Mouse (Mus musculus): ENCODE data around the gene Tmem150c. TPM values are rescaled to one million over a fixed set of nuclear protein-coding genes. Genes with fewer than 3 reads are reported as not detected.
A peak's percentile ranks its signal among the peaks of the same experiment; 100 is the strongest.

The Tmem150c gene
- polyA plus RNA-seq, 1 experiment from 2014 or later = 1.4 TPM

GRCm38 (mm10) chr5:100042467-100042866, 117.1 kb downstream of the Tmem150c start:
- DNase-seq = no peak
- no peak for TF ChIP-seq CTCF (IDR thresholded peaks at IDR 0.05; ENCODE audit: low read depth)
- TF ChIP-seq EP300 (IDR thresholded peaks at IDR 0.05; ENCODE audit: low read depth) = no peak
- peaks cover 24% of the 10 kb centered on the region for H3K4me1 ChIP-seq (ENCODE audit: insufficient read depth)

GRCm38 (mm10) chr5:100041272-100041671, 118.3 kb downstream of the Tmem150c start:
- Histone ChIP-seq H3K4me1 (ENCODE audit: insufficient read depth) (peaks cover 28% of the 10 kb centered on the region), H3K27me3 (ENCODE audit: insufficient read depth, low read length) (no peaks in the 10 kb centered on the region), H3K27ac (ENCODE audit: low read depth) (no peak overlapping the region), H3K9me3 (ENCODE audit: low read length) (no peaks in the 10 kb centered on the region), H3K9ac (replicated peaks) (no peak overlapping the region), H3K4me3 (ENCODE audit: low read depth, low read length) (no peak overlapping the region), H3K36me3 (replicated peaks; ENCODE audit: insufficient read depth, low read length) (peaks cover 3% of the 10 kb centered on the region), H3K4me2 (ENCODE audit: low read depth, low read length) (peak overlapping the region; percentile 100; the same call in 1 of the 2 replicates)
- no peak for DNase-seq
- WGBS (ENCODE audit: insufficient replicate concordance) = 58% methylated on average over 4 of the region's 4 CpGs
- TF ChIP-seq EP300 (IDR thresholded peaks at IDR 0.05; ENCODE audit: low read depth) (no peak), CTCF (IDR thresholded peaks at IDR 0.05; ENCODE audit: low read depth) (no peak)
- ATAC-seq = no peak

More at GRCm38 (mm10) chr5:100042467-100042866, 117.1 kb downstream of the Tmem150c start:
- Histone ChIP-seq H3K36me3 (replicated peaks; ENCODE audit: insufficient read depth, low read length) (no peaks in the 10 kb centered on the region), H3K9ac (replicated peaks) (no peak overlapping the region), H3K27me3 (ENCODE audit: insufficient read depth, low read length) (no peaks in the 10 kb centered on the region), H3K4me3 (ENCODE audit: low read depth, low read length) (no peak overlapping the region), H3K9me3 (ENCODE audit: low read length) (no peaks in the 10 kb centered on the region), H3K27ac (ENCODE audit: low read depth) (no peak overlapping the region), H3K4me2 (ENCODE audit: low read depth, low read length) (no peak overlapping the region)
- ATAC-seq = no peak
- WGBS (ENCODE audit: insufficient replicate concordance) = 85% methylated on average over 8 of the region's 8 CpGs

GRCm38 (mm10) chr5:100040281-100040784, 119.3 kb downstream of the Tmem150c start:
- Histone ChIP-seq H3K4me3 (ENCODE audit: low read depth, low read length) (peak overlapping the region; percentile 93), H3K9me3 (ENCODE audit: low read length) (no peaks in the 10 kb centered on the region), H3K4me1 (ENCODE audit: insufficient read depth) (peaks cover 31% of the 10 kb centered on the region), H3K9ac (replicated peaks) (peak overlapping the region; percentile 91), H3K36me3 (replicated peaks; ENCODE audit: insufficient read depth, low read length) (peaks cover 12% of the 10 kb centered on the region), H3K27ac (ENCODE audit: low read depth) (peak overlapping the region; percentile 95), H3K4me2 (ENCODE audit: low read depth, low read length) (peak overlapping the region; percentile 100), H3K27me3 (ENCODE audit: insufficient read depth, low read length) (no peaks in the 10 kb centered on the region)
- no peak for ATAC-seq
- TF ChIP-seq EP300 (IDR thresholded peaks at IDR 0.05; ENCODE audit: low read depth) (no peak), CTCF (IDR thresholded peaks at IDR 0.05; ENCODE audit: low read depth) (no peak)
- under 1% methylated on average over 19 of the region's 19 CpGs for WGBS (ENCODE audit: insufficient replicate concordance)
- DNase-seq = no peak

- peak within 1 kb of the TSS; percentile 93 for H3K4me3 ChIP-seq (ENCODE audit: low read depth, low read length)
- no peak for TF ChIP-seq EP300 (IDR thresholded peaks at IDR 0.05; ENCODE audit: low read depth)
- no peak; the same call in 1 of the 2 replicates for TF ChIP-seq CTCF (IDR thresholded peaks at IDR 0.05; ENCODE audit: low read depth)
- peak within 1 kb of the TSS; percentile 91 for H3K9ac ChIP-seq (replicated peaks)
- DNase-seq (peak; percentile 97), ATAC-seq (peak; percentile 78)
- WGBS (ENCODE audit: insufficient replicate concordance) = 1% methylated on average over 47 of the region's 57 CpGs
- no peaks in the 10 kb centered on the region for H3K27me3 ChIP-seq (ENCODE audit: insufficient read depth, low read length)
- H3K9me3 ChIP-seq (ENCODE audit: low read length) = no peaks in the 10 kb centered on the region
- peak within 1 kb of the TSS; percentile 100 for H3K4me2 ChIP-seq (ENCODE audit: low read depth, low read length)
- H3K4me1 ChIP-seq (ENCODE audit: insufficient read depth) = peaks cover 29% of the 10 kb centered on the region
- peaks cover 18% of the 10 kb centered on the region for H3K36me3 ChIP-seq (replicated peaks; ENCODE audit: insufficient read depth, low read length)
- H3K27ac ChIP-seq (ENCODE audit: low read depth) = peak within 1 kb of the TSS; percentile 95
Observed at GRCm38 (mm10) chr5:100039602-100040142, 119.9 kb downstream of the Tmem150c start, which contains the start of the genes Hnrnpdl and Enoph1. Gene Hnrnpdl, minus strand, starts transcription at chr5:100039664. Gene Enoph1, plus strand, starts transcription at chr5:100039985.

GRCm38 (mm10) chr5:100038714-100039601, 120.7 kb downstream of the Tmem150c start:
- WGBS (ENCODE audit: insufficient replicate concordance) = 1% methylated on average over 82 of the region's 113 CpGs
- peak; percentile 97 for DNase-seq
- Histone ChIP-seq H3K9me3 (ENCODE audit: low read length) (no peaks in the 10 kb centered on the region), H3K27ac (ENCODE audit: low read depth) (peak overlapping the region; percentile 95), H3K36me3 (replicated peaks; ENCODE audit: insufficient read depth, low read length) (peaks cover 25% of the 10 kb centered on the region), H3K4me3 (ENCODE audit: low read depth, low read length) (peak overlapping the region; percentile 93), H3K4me2 (ENCODE audit: low read depth, low read length) (peak overlapping the region; percentile 100), H3K27me3 (ENCODE audit: insufficient read depth, low read length) (no peaks in the 10 kb centered on the region), H3K4me1 (ENCODE audit: insufficient read depth) (peaks cover 25% of the 10 kb centered on the region), H3K9ac (replicated peaks) (peak overlapping the region; percentile 91)
- ATAC-seq = peak; percentile 79
- TF ChIP-seq EP300 (IDR thresholded peaks at IDR 0.05; ENCODE audit: low read depth) = no peak
- peak; percentile 96 for TF ChIP-seq CTCF (IDR thresholded peaks at IDR 0.05; ENCODE audit: low read depth)

Data from liver, postnatal 0 days (tissue).